Mouse (Mus musculus) midbrain, embryonic 16.5 days (tissue): ENCODE results near the gene Fgfr2. TPM values are rescaled to one million over a fixed set of nuclear protein-coding genes. Genes with fewer than 3 reads are reported as not detected.

Source experiments
- ATAC-seq: fragments of 200-750 bp; cut with Nextera tagmentation; 2 replicates; pipeline ENCODE4 v1.8.0; 2017; ENCODE audit warnings: moderate TSS enrichment
- H3K27ac ChIP-seq: fragments of 300-500 bp; sonication (generic); 2 replicates; pipeline ENCODE4 v1.5.1; 2014; ENCODE audit warnings: mild to moderate bottlenecking, low read length, mixed read lengths
- H3K27me3 ChIP-seq: fragments of 300-500 bp; sonication (generic); 2 replicates; pipeline ENCODE4 v1.6.1; 2014; ENCODE audit warnings: low read depth, low read length, mixed read lengths; ENCODE audit not compliant: control insufficient read depth, insufficient read depth
- H3K36me3 ChIP-seq: fragments of 300-500 bp; sonication (generic); 2 replicates; pipeline ENCODE4 v1.6.1; 2014; ENCODE audit warnings: mild to moderate bottlenecking, low read length, moderate library complexity, mixed read lengths; ENCODE audit not compliant: control insufficient read depth, insufficient read depth
- H3K4me1 ChIP-seq: fragments of 300-500 bp; sonication (generic); 2 replicates; pipeline ENCODE4 v1.6.1; 2014; ENCODE audit warnings: mild to moderate bottlenecking, low read length, mixed read lengths; ENCODE audit not compliant: control insufficient read depth, insufficient read depth
- H3K4me2 ChIP-seq: fragments of 300-500 bp; sonication (generic); 2 replicates; pipeline ENCODE4 v1.6.1; 2014; ENCODE audit warnings: mild to moderate bottlenecking, low read length, mixed read lengths
- H3K4me3 ChIP-seq: fragments of 300-500 bp; sonication (generic); 2 replicates; pipeline ENCODE4 v1.5.1; 2014; ENCODE audit warnings: low read depth, mild to moderate bottlenecking, low read length, moderate library complexity, mixed read lengths
- H3K9ac ChIP-seq: fragments of 300-500 bp; sonication (generic); 2 replicates; pipeline ENCODE4 v1.6.1; 2014; ENCODE audit warnings: low read depth, low read length, mixed read lengths
- H3K9me3 ChIP-seq: fragments of 300-500 bp; sonication (generic); replicated peaks from 2 replicates; pipeline ENCODE4 v1.6.1; 2014; ENCODE audit warnings: mild to moderate bottlenecking, low read length, mixed read lengths; ENCODE audit not compliant: control insufficient read depth, poor library complexity, severe bottlenecking
- WGBS: fragments of 180-500 bp; shearing (Covaris S2); extraction: QIAGEN DNeasy Blood & Tissue Kit; methylation state at CpG from one replicate; pipeline ENCODE4 v1.1.7; 2014; 5-methylcytosine and 5-hydroxymethylcytosine counted together
- polyA plus RNA-seq: library from polyadenylated mRNA; unstranded; fragments of >200 nt; fragmentation: Nextera tagmentation; extraction: Ambion mirVana; gene quantifications from 2 replicates; pipeline ENCODE4 v1.2.1, GENCODE M21; 2015

Fgfr2 gene
- polyA plus RNA-seq, 1 experiment from 2014 or later, result 23.8 TPM

DNA sequence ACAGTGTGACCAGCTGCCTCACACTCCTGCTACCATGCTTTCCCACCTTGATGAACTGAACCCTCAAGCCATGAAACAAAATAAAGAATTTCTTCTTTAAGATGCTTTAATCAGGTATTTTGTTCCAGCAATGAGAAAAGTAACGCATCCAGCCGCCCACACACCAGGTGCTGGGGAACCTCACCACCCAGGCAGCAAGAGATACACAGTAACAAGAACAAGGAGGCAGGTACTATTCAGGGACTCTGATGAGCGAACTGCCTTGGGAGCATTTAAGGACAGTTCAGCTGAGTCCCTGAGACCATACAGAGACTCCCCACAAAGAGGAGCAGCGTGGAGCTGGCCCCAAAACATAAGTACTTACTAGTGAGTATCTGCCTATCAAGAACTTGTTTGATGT, 1016.3 kb downstream of the Fgfr2 start:
- Histone ChIP-seq H3K9ac (no peak overlapping the region), H3K4me3 (no peak overlapping the region), H3K36me3 (no peaks in the 10 kb centered on the region), H3K4me1 (no peaks in the 10 kb centered on the region), H3K27ac (no peak overlapping the region), H3K4me2 (no peak overlapping the region), H3K9me3 (no peaks in the 10 kb centered on the region), H3K27me3 (no peaks in the 10 kb centered on the region)
- WGBS, result 89% methylated on average over 4 of the region's 4 CpGs
- no peak for ATAC-seq

GRCm38 (mm10) chr7:132105326-132105725, 1017.8 kb downstream of the Fgfr2 start:
- no peak overlapping the region for H3K27ac ChIP-seq
- no peaks in the 10 kb centered on the region for H3K9me3 ChIP-seq
- ATAC-seq, result no peak

DNA sequence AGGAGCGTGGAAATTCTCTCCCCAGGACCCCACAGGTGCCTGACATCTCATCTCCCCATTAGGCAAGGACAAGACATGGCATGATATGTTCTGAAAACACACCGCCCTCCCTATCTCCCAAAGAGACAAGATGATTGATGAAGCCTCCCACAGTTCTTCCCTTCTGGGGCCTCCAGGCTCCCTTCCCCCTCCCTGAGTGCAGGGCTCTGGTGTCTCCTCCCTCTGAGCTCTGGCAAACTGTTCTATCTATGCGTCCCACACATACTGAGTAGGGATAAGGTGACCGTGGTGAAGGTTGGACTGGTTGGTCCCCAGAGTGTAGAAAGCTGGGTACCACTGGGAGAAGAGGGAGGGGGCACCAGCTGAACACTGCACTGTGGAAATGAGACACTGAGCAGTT, 1024.7 kb downstream of the Fgfr2 start:
- H3K27ac ChIP-seq, result no peak overlapping the region
- H3K27me3 ChIP-seq, result no peaks in the 10 kb centered on the region
- no peak overlapping the region for H3K4me3 ChIP-seq
- H3K9me3 ChIP-seq, result no peaks in the 10 kb centered on the region
- H3K9ac ChIP-seq, result no peak overlapping the region
- no peak overlapping the region for H3K4me2 ChIP-seq
- no peaks in the 10 kb centered on the region for H3K36me3 ChIP-seq
- ATAC-seq, result no peak
- no peaks in the 10 kb centered on the region for H3K4me1 ChIP-seq
- WGBS, result 89% methylated on average over 4 of the region's 4 CpGs

More at GRCm38 (mm10) chr7:132105326-132105725, 1017.8 kb downstream of the Fgfr2 start:
- no peaks in the 10 kb centered on the region for H3K36me3 ChIP-seq
- H3K27me3 ChIP-seq, result no peaks in the 10 kb centered on the region
- H3K4me3 ChIP-seq, result no peak overlapping the region
- H3K4me2 ChIP-seq, result no peak overlapping the region
- WGBS, result 73% methylated on average over 4 of the region's 4 CpGs
- H3K9ac ChIP-seq, result no peak overlapping the region
- H3K4me1 ChIP-seq, result no peaks in the 10 kb centered on the region

GRCm38 (mm10) chr7:132094666-132095065, 1028.5 kb downstream of the Fgfr2 start:
- no peaks in the 10 kb centered on the region for H3K36me3 ChIP-seq
- no peak for ATAC-seq
- H3K4me1 ChIP-seq, result no peaks in the 10 kb centered on the region
- no peak overlapping the region for H3K4me3 ChIP-seq
- H3K27me3 ChIP-seq, result no peaks in the 10 kb centered on the region
- no peaks in the 10 kb centered on the region for H3K9me3 ChIP-seq
- H3K4me2 ChIP-seq, result no peak overlapping the region
- H3K27ac ChIP-seq, result no peak overlapping the region
- WGBS, result 80% methylated on average over 7 of the region's 7 CpGs
- no peak overlapping the region for H3K9ac ChIP-seq

- H3K4me2 ChIP-seq, result no peak overlapping the region
- ATAC-seq, result no peak
- 84% methylated on average over 7 of the region's 7 CpGs for WGBS
- H3K9me3 ChIP-seq, result no peaks in the 10 kb centered on the region
- no peaks in the 10 kb centered on the region for H3K27me3 ChIP-seq
- H3K4me3 ChIP-seq, result no peak overlapping the region
- no peaks in the 10 kb centered on the region for H3K36me3 ChIP-seq
- no peaks in the 10 kb centered on the region for H3K4me1 ChIP-seq
- no peak overlapping the region for H3K27ac ChIP-seq
- no peak overlapping the region for H3K9ac ChIP-seq
Observed at GRCm38 (mm10) chr7:132091551-132091950, 1031.6 kb downstream of the Fgfr2 start.

GRCm38 (mm10) chr7:132088606-132089005, 1034.5 kb downstream of the Fgfr2 start:
- no peaks in the 10 kb centered on the region for H3K9me3 ChIP-seq
- no peak overlapping the region for H3K9ac ChIP-seq
- WGBS, result 80% methylated on average over 6 of the region's 6 CpGs
- no peaks in the 10 kb centered on the region for H3K27me3 ChIP-seq
- H3K36me3 ChIP-seq, result no peaks in the 10 kb centered on the region
- no peak overlapping the region for H3K4me2 ChIP-seq
- no peaks in the 10 kb centered on the region for H3K4me1 ChIP-seq
- ATAC-seq, result no peak
- H3K27ac ChIP-seq, result no peak overlapping the region
- no peak overlapping the region for H3K4me3 ChIP-seq

- no peak overlapping the region for H3K4me3 ChIP-seq
- ATAC-seq, result no peak
- no peaks in the 10 kb centered on the region for H3K27me3 ChIP-seq
Observed at GRCm38 (mm10) chr7:132088181-132088580, 1035.0 kb downstream of the Fgfr2 start.

GRCm38 (mm10) chr7:132075825-132076224, 1047.3 kb downstream of the Fgfr2 start:
- 85% methylated on average over 1 of the region's 1 CpGs for WGBS

More at GRCm38 (mm10) chr7:132088181-132088580, 1035.0 kb downstream of the Fgfr2 start:
- H3K4me2 ChIP-seq, result no peak overlapping the region
- no peaks in the 10 kb centered on the region for H3K4me1 ChIP-seq
- no peaks in the 10 kb centered on the region for H3K36me3 ChIP-seq
- no peak overlapping the region for H3K9ac ChIP-seq
- no peak overlapping the region for H3K27ac ChIP-seq
- WGBS, result 77% methylated on average over 4 of the region's 4 CpGs
- H3K9me3 ChIP-seq, result no peaks in the 10 kb centered on the region

DNA sequence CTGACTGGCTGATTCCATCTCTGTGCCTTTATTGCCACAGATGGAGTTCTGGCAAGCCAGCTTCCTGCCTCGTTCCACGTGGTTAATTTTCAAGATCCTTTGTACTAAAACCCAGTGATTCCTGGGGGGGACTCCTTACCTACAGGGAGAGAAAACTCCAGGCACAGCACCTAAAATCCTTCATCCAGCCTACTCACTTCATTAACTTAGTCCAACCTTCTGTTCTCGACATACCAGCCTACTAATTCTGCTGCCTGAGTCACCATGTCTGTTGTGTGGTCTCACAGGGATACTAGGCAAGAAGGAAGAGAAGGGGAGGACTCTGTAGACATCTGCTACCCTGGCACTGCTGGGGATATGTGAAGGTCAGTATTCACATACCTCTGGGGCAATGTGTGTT, 1048.6 kb downstream of the Fgfr2 start:
- no peak for ATAC-seq
- H3K9me3 ChIP-seq, result 0 out of 2 replicates have a peak, but pooled peaks cover 2% of the 10 kb centered on the region
- no peak overlapping the region for H3K4me3 ChIP-seq
- no peak overlapping the region for H3K27ac ChIP-seq
- no peak overlapping the region for H3K4me2 ChIP-seq
- 0 out of 2 replicates have a peak, but pooled peaks cover 2% of the 10 kb centered on the region for H3K4me1 ChIP-seq
- 83% methylated on average over 3 of the region's 3 CpGs for WGBS
- H3K27me3 ChIP-seq, result no peaks in the 10 kb centered on the region
- H3K9ac ChIP-seq, result no peak overlapping the region
- H3K36me3 ChIP-seq, result no peaks in the 10 kb centered on the region

More at GRCm38 (mm10) chr7:132075825-132076224, 1047.3 kb downstream of the Fgfr2 start:
- H3K27me3 ChIP-seq, result no peaks in the 10 kb centered on the region
- no peaks in the 10 kb centered on the region for H3K36me3 ChIP-seq
- no peak overlapping the region for H3K4me2 ChIP-seq
- 0 out of 2 replicates have a peak, but pooled peaks cover 2% of the 10 kb centered on the region for H3K9me3 ChIP-seq
- 0 out of 2 replicates have a peak, but pooled peaks cover 2% of the 10 kb centered on the region for H3K4me1 ChIP-seq
- no peak for ATAC-seq
- H3K4me3 ChIP-seq, result no peak overlapping the region
- H3K9ac ChIP-seq, result no peak overlapping the region
- no peak overlapping the region for H3K27ac ChIP-seq
